Mouse (Mus musculus) adrenal gland, adult 8-10 months (tissue): ENCODE results near the gene Gm20388. TPM values are rescaled to one million over a fixed set of nuclear protein-coding genes. Genes with fewer than 3 reads are reported as not detected.

ENCODE experiments used
- DNase-seq: peaks from one replicate; pipeline ENCODE4 v3.0.0; 2022
- total RNA-seq, 4 experiments: library from RNA; stranded (reverse); gene quantifications; 2 replicates each; pipeline ENCODE4 v1.2.4; 2022

Gm20388 gene
- total RNA-seq, 4 experiments from 2014 or later, result 1.7 to 16.9 (median 5.8) TPM

GRCm38 (mm10) chr8:120551677-120551980, 641.0 kb downstream of the Gm20388 start:
- no peak for DNase-seq

- no peak for DNase-seq
Observed at GRCm38 (mm10) chr8:120552509-120552908, 641.9 kb downstream of the Gm20388 start.

GRCm38 (mm10) chr8:120553441-120554123, 642.9 kb downstream of the Gm20388 start:
- no peak for DNase-seq

- DNase-seq, result no peak
Observed at GRCm38 (mm10) chr8:120554466-120555039, 643.9 kb downstream of the Gm20388 start.

- DNase-seq, result no peak
Observed at GRCm38 (mm10) chr8:120556198-120556892, 645.7 kb downstream of the Gm20388 start.

GRCm38 (mm10) chr8:120557170-120557965, 646.7 kb downstream of the Gm20388 start:
- DNase-seq, result no peak

GRCm38 (mm10) chr8:120558162-120558561, 647.5 kb downstream of the Gm20388 start:
- no peak for DNase-seq

GRCm38 (mm10) chr8:120559654-120560053, 649.0 kb downstream of the Gm20388 start:
- DNase-seq, result no peak

- no peak for DNase-seq
Observed at GRCm38 (mm10) chr8:120560535-120560934, 649.9 kb downstream of the Gm20388 start.

GRCm38 (mm10) chr8:120561539-120562435, 651.1 kb downstream of the Gm20388 start:
- DNase-seq, result no peak

GRCm38 (mm10) chr8:120562680-120563347, 652.2 kb downstream of the Gm20388 start:
- no peak for DNase-seq

- no peak for DNase-seq
Observed at GRCm38 (mm10) chr8:120563348-120563724, 652.7 kb downstream of the Gm20388 start.

- peak; percentile 89 for DNase-seq
Observed at GRCm38 (mm10) chr8:120563851-120564837, 653.5 kb downstream of the Gm20388 start.

- no peak for DNase-seq
Observed at GRCm38 (mm10) chr8:120565151-120565711, 654.6 kb downstream of the Gm20388 start.

- no peak for DNase-seq
Observed at GRCm38 (mm10) chr8:120566681-120567080, 656.0 kb downstream of the Gm20388 start.

- no peak for DNase-seq
Observed at GRCm38 (mm10) chr8:120567731-120568130, 657.1 kb downstream of the Gm20388 start.

GRCm38 (mm10) chr8:120568164-120568798, 657.6 kb downstream of the Gm20388 start:
- DNase-seq, result no peak

- no peak for DNase-seq
Observed at GRCm38 (mm10) chr8:120569123-120569522, 658.5 kb downstream of the Gm20388 start.
